Mouse (Mus musculus): Measurements from ENCODE around the gene Frrs1. TPM values are rescaled to one million over a fixed set of nuclear protein-coding genes. Genes with fewer than 3 reads are reported as not detected.

Gene Frrs1
- polyA plus RNA-seq, 1 experiment from 2014 or later: 22.5 TPM

DNA sequence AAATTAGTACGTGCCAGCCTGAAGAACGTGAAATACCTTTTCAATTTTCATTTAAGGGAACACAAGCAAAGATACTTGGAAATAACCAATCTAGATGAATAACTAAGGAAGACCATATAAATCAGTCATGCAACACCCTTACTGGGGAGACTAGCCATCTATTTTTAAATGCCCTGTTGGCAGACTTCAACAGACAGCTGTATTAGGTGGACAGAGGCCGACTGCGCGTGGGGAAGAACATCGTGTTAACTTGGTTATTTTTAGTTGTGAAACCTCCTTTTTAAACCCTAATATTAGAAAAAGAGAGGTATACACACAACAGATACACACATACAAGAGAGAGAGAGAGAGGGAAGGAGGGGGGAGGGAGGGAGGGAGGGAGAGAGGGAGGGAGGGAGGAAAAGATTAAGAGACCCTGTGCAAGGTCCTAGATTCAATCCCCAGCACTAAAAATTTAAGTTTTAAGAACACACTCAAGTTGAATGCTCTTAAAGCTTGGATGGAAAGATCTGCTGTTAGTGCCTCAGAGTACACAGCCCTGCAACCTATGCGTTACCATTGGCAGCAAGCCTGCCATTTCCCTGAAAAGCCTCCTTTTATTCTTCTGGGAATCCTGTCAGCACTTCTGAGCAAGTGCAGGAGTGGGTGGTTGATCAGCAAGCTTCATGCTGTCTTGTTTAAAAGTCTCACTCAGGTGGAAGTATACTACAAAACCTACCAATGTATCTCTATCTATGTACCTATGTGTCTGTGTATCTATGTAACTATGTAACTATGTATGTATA is 26.5 kb upstream of the Frrs1 start:
- Histone ChIP-seq H3K4me3 (no peak overlapping the region), H3K4me1 (replicated peaks) (peaks cover 3% of the 10 kb centered on the region; the same call in 1 of the 2 replicates), H3K27me3 (replicated peaks) (no peaks in the 10 kb centered on the region), H3K9ac (no peak overlapping the region), H3K36me3 (no peaks in the 10 kb centered on the region), H3K9me3 (replicated peaks) (no peaks in the 10 kb centered on the region), H3K27ac (ENCODE audit: poor library complexity, severe bottlenecking) (peak overlapping the region; percentile 41), H3K4me2 (peak overlapping the region; percentile 15; the same call in 1 of the 2 replicates)
- no peak for ATAC-seq (ENCODE audit: insufficient number of reproducible peaks, low FRiP score)
- WGBS: 58% methylated on average over 7 of the region's 7 CpGs

DNA sequence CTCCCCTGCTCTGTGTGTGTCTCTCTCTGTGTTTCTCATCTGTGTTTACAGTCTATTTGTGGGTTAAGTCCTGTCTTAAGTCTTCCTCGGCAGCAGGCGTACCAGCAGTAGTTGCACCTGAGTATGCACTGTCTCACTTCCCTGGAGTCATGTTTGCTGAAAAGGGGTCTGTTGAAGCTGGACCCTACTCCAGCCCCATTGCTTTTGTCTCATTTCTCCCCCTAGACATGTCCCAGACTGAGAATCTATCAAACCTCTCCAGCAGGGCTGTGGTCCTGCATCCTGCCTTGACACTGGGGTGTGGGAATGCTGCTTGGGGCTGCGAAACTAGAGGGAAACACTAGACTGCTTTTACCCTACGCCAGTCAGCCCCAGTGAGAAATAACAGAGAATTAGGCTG is 25.8 kb upstream of the Frrs1 start:
- ATAC-seq (ENCODE audit: insufficient number of reproducible peaks, low FRiP score): no peak
- H3K27me3 ChIP-seq (replicated peaks): no peaks in the 10 kb centered on the region
- H3K27ac ChIP-seq (ENCODE audit: poor library complexity, severe bottlenecking): no peak overlapping the region
- no peak overlapping the region for H3K9ac ChIP-seq
- WGBS: 71% methylated on average over 4 of the region's 4 CpGs
- peaks cover 3% of the 10 kb centered on the region; the same call in 1 of the 2 replicates for H3K4me1 ChIP-seq (replicated peaks)
- no peaks in the 10 kb centered on the region for H3K36me3 ChIP-seq
- H3K9me3 ChIP-seq (replicated peaks): no peaks in the 10 kb centered on the region
- no peak overlapping the region for H3K4me2 ChIP-seq
- H3K4me3 ChIP-seq: no peak overlapping the region

DNA sequence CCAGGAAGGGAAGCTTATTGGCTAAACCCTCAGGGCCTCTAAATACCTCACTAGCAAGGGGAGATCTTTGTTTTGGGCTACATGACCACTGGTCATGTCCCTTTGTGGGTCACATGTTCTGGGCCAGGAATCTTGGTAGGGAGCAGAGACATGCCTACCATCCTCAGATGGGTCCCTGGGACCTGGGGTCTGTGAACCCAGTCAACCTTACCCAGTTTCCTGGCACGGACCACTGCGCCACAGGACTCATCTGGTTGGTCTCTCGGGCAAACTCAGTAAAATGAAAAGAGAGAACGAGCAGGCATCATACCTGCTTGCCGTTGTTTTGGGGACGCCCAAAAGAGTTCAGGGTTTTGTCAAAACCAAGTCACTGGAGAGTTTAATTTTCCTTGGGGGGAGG is 25.0 kb upstream of the Frrs1 start:
- H3K4me1 ChIP-seq (replicated peaks): peaks cover 3% of the 10 kb centered on the region; the same call in 1 of the 2 replicates

DNA sequence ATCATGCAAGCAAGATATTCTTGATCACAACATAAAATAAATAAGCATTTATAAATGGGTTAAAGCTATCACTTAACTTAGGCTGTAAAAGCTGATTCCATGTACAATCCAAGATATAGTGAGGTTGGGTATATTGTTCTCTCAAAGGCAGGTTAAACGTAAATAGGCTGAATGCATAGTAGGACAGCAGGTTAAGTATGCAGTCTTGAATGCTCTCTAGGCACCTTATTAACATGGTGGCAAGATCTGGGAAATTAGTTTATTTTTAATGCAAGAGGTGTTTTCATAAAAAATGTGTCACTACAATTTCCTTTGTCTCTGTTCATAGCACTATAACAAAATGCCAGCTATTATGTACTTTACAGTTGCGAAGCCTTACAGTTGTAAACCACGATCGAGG is 23.9 kb upstream of the Frrs1 start:
- no peak overlapping the region for H3K27ac ChIP-seq (ENCODE audit: poor library complexity, severe bottlenecking)
- peak overlapping the region; percentile 41 for H3K4me3 ChIP-seq
- H3K9me3 ChIP-seq (replicated peaks): no peaks in the 10 kb centered on the region
- H3K4me2 ChIP-seq: peak overlapping the region; percentile 67
- no peaks in the 10 kb centered on the region for H3K27me3 ChIP-seq (replicated peaks)
- no peak overlapping the region for H3K9ac ChIP-seq
- no peak for ATAC-seq (ENCODE audit: insufficient number of reproducible peaks, low FRiP score)
- no peaks in the 10 kb centered on the region for H3K36me3 ChIP-seq
- 71% methylated on average over 4 of the region's 4 CpGs for WGBS
- peaks cover 3% of the 10 kb centered on the region; the same call in 1 of the 2 replicates for H3K4me1 ChIP-seq (replicated peaks)

More for the DNA sequence above, 25.0 kb upstream of the Frrs1 start:
- Histone ChIP-seq H3K9ac (no peak overlapping the region), H3K4me3 (no peak overlapping the region), H3K9me3 (replicated peaks) (no peaks in the 10 kb centered on the region), H3K27me3 (replicated peaks) (no peaks in the 10 kb centered on the region), H3K36me3 (no peaks in the 10 kb centered on the region), H3K4me2 (no peak overlapping the region), H3K27ac (ENCODE audit: poor library complexity, severe bottlenecking) (no peak overlapping the region)
- no peak for ATAC-seq (ENCODE audit: insufficient number of reproducible peaks, low FRiP score)
- WGBS: 86% methylated on average over 6 of the region's 6 CpGs

DNA sequence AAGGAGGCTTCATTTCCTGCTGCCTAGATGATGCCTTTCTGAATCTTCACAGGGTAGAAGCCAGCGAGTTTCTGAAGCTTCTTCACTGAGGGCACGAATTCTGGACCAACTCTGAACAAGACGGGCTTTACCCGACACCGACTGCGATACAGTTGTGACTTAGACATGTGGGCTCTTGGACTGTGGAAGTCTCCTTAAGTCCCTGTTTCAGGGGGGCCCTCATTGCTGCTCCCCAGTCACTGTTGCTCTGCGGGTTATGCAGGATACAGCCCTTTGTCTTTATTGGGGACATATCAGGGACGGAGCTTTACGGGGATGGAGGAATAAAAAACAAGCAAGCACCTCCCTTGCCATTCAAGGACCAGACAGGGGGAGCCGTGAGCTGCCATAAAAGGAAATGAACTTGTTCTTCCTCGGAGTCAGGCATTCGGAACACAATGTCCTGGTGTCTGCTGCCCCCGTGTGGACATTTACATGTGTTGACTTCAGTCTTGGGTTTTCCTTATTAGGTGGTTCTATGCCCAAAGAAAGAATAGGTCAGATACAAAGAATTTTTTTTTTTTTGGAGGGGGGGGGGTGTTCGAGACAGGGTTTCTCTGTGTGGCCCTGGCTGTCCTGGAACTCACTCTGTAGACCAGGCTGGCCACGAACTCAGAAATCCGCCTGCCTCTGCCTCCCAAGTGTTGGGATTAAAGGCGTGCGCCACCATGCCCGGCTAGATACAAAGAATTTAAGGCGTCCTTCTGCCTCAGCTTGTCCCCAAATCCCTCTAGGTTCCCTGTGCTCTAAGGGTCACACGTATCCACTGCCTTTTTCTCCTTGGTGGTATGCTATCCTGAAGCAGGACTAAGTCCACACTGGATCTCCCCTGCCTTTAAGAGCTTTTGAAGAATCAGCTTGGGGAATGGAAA is 23.2 kb upstream of the Frrs1 start:
- H3K4me3 ChIP-seq: peak overlapping the region; percentile 41
- H3K36me3 ChIP-seq: no peaks in the 10 kb centered on the region
- peak overlapping the region; percentile 62; the same call in 1 of the 2 replicates for H3K9ac ChIP-seq
- H3K4me2 ChIP-seq: peak overlapping the region; percentile 67
- 21% methylated on average over 21 of the region's 21 CpGs for WGBS
- ATAC-seq (ENCODE audit: insufficient number of reproducible peaks, low FRiP score): peak; percentile 63
- H3K9me3 ChIP-seq (replicated peaks): no peaks in the 10 kb centered on the region
- H3K4me1 ChIP-seq (replicated peaks): peaks cover 3% of the 10 kb centered on the region; the same call in 1 of the 2 replicates
- no peaks in the 10 kb centered on the region for H3K27me3 ChIP-seq (replicated peaks)
- no peak overlapping the region for H3K27ac ChIP-seq (ENCODE audit: poor library complexity, severe bottlenecking)

DNA sequence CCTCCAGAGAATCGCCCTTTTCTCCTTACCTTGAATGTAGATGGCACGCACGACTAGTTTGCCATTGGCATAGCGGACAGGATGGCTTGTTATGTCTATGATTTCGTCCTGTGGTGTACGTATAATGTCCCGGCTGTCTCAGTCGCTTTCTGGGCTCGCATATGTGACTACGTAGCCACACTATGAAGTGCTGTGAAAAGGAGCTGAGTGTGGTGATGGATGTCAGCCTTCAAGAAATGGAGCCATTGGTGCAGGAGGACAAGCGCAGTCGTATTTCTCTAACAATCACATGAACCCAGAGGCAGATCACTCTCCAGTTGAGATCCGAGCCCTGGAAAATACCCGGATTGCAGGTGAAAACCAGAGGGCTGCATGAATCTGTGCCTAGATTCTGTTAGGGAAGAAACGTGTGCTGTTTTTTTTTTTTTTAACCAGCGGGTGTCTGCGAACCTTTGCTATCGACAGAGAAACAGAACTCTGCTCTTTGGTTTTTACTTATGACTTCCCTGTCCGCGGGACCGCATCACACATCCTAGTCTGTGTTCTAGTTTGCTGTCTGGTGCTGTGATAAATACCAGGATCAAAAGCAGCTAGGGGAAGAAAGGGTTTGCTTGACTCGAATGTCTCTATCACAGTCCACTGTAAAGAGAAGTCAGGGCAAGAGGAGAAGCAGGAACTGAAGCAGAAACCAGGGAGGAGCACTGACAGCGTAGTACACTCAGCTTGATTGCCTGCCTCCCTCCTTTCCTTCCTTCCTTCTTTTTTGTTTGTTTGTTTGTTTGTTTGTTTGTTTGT is 22.4 kb upstream of the Frrs1 start:
- WGBS: 77% methylated on average over 23 of the region's 23 CpGs
- Histone ChIP-seq H3K4me1 (replicated peaks) (peaks cover 3% of the 10 kb centered on the region; the same call in 1 of the 2 replicates), H3K9ac (no peak overlapping the region), H3K27me3 (replicated peaks) (no peaks in the 10 kb centered on the region), H3K9me3 (replicated peaks) (no peaks in the 10 kb centered on the region), H3K4me2 (no peak overlapping the region), H3K4me3 (no peak overlapping the region), H3K36me3 (no peaks in the 10 kb centered on the region), H3K27ac (ENCODE audit: poor library complexity, severe bottlenecking) (no peak overlapping the region)
- ATAC-seq (ENCODE audit: insufficient number of reproducible peaks, low FRiP score): no peak

DNA sequence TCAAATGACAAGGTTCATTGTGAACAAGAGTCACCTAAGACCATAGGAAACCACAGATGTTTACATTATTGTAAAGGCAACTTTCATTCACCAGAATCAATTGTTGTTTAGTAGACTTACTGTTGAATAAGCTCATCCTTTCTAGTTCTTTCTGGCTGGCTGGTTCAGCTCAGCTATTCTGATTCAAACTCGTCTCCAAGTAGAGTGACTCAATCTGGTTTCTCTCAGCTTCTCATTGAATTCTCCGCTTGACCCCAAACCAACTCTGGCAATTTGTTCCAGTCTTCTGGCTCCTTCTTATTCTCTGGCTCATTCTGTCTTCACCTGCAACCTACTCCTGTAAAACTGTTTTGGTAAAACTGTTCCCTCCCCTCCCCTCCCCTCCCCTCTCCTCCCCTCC is 18.0 kb upstream of the Frrs1 start:
- no peak overlapping the region for H3K4me3 ChIP-seq
- WGBS: 90% methylated on average over 2 of the region's 2 CpGs
- ATAC-seq (ENCODE audit: insufficient number of reproducible peaks, low FRiP score): no peak

DNA sequence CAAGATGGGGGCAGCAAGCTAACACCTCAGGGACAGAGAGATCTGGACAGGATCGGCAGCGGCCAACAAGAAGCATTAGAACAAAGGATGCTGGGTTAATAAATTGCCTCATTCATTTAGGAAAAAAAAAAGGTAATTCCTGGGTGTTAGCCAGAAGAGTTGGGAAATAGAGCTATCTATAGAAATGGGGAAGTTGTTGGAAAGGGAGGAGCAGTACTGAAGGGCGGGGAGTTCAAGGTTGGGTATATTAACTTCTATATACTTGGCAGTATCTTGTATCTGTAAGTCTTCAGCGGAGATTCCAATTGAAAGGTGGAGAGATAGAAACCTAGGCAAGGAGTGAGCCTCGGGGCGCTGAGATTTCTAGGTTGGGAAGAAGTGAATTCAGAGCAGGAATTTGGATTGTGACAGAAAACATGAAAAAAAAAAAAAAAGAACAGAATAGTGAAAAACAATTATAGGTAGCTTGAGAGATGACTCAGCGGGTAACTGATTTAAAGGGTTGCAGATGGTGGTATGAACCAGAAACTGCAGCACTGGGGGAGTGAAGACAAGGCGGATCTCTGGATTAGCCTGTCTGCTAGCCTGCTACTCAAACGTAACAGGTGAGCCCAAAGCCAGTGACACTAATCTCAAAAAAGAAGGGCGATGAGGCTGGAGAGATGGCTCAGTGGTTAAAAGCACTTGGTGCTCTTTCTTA is 14.2 kb upstream of the Frrs1 start:
- no peaks in the 10 kb centered on the region for H3K36me3 ChIP-seq
- no peak for ATAC-seq (ENCODE audit: insufficient number of reproducible peaks, low FRiP score)
- H3K27me3 ChIP-seq (replicated peaks): no peaks in the 10 kb centered on the region
- H3K9me3 ChIP-seq (replicated peaks): no peaks in the 10 kb centered on the region
- H3K4me1 ChIP-seq (replicated peaks): no peaks in the 10 kb centered on the region
- 86% methylated on average over 10 of the region's 10 CpGs for WGBS
- H3K9ac ChIP-seq: no peak overlapping the region
- no peak overlapping the region for H3K27ac ChIP-seq (ENCODE audit: poor library complexity, severe bottlenecking)
- no peak overlapping the region for H3K4me2 ChIP-seq
- no peak overlapping the region for H3K4me3 ChIP-seq

More for the DNA sequence above, 18.0 kb upstream of the Frrs1 start:
- no peaks in the 10 kb centered on the region for H3K9me3 ChIP-seq (replicated peaks)
- no peaks in the 10 kb centered on the region for H3K27me3 ChIP-seq (replicated peaks)
- no peak overlapping the region for H3K9ac ChIP-seq
- no peaks in the 10 kb centered on the region for H3K4me1 ChIP-seq (replicated peaks)
- no peak overlapping the region for H3K27ac ChIP-seq (ENCODE audit: poor library complexity, severe bottlenecking)
- no peak overlapping the region for H3K4me2 ChIP-seq
- H3K36me3 ChIP-seq: no peaks in the 10 kb centered on the region

DNA sequence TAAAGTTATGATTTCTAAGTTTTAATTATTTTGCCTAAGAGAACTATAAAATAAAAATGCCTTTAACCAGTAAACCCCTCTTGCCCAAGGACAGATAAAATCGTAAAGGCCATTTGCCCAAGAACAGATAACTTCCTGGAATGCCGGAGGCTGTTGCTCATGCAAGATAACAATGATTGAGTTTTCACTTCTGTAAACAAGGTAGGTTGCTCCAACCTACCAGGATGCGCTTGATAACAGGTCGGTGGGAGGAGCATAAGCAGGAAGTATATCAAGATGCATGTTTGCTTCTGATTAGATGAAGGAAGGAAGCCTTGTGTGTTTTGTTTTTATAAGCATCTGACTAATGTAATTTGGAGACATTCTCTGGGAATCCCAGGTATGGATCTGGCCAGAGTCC is 13.2 kb upstream of the Frrs1 start:
- H3K27ac ChIP-seq (ENCODE audit: poor library complexity, severe bottlenecking): no peak overlapping the region
- no peak overlapping the region for H3K4me3 ChIP-seq
- H3K9ac ChIP-seq: no peak overlapping the region
- WGBS: 30% methylated on average over 4 of the region's 4 CpGs
- no peak for ATAC-seq (ENCODE audit: insufficient number of reproducible peaks, low FRiP score)
- H3K9me3 ChIP-seq (replicated peaks): no peaks in the 10 kb centered on the region
- H3K4me2 ChIP-seq: no peak overlapping the region
- no peaks in the 10 kb centered on the region for H3K36me3 ChIP-seq
- no peaks in the 10 kb centered on the region for H3K27me3 ChIP-seq (replicated peaks)
- H3K4me1 ChIP-seq (replicated peaks): no peaks in the 10 kb centered on the region

DNA sequence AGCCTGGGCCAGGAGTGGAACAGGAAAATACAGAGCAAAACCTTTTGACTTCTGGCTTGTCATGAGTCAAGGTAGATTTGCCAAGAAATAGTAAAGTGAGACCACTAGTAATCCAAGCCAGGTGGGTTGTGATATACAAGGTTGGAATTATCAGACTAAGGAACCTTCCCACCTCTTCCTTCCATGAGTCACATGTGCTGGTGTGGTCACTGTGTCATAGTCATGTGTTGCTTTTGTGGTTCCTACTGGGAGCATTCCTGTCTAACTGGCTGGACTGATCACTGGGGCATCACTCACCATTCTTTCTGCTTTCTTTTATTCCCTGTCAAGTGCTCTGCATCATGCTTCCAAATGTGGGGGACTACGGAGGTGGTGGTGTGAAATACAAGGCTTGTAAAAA is 11.2 kb upstream of the Frrs1 start:
- Histone ChIP-seq H3K9ac (no peak overlapping the region), H3K4me3 (no peak overlapping the region), H3K27ac (ENCODE audit: poor library complexity, severe bottlenecking) (no peak overlapping the region), H3K4me2 (no peak overlapping the region), H3K9me3 (replicated peaks) (no peaks in the 10 kb centered on the region), H3K36me3 (no peaks in the 10 kb centered on the region), H3K27me3 (replicated peaks) (no peaks in the 10 kb centered on the region), H3K4me1 (replicated peaks) (no peaks in the 10 kb centered on the region)
- 87% methylated on average over 1 of the region's 1 CpGs for WGBS
- no peak for ATAC-seq (ENCODE audit: insufficient number of reproducible peaks, low FRiP score)
